Mouse (Mus musculus) ES-Bruce4 (cell line): ENCODE results near the gene Atxn7l1.

Experiments
- CTCF ChIP-seq: IDR thresholded peaks from one replicate; pipeline ENCODE4 v1.8.1; 2011; ENCODE audit warnings: low read depth, low read length
- EP300 ChIP-seq: IDR thresholded peaks from 2 replicates; pipeline ENCODE4 v1.6.1; 2011; ENCODE audit warnings: low read depth, low read length; ENCODE audit not compliant: insufficient read depth
- POLR2A ChIP-seq: IDR thresholded peaks from one replicate; pipeline ENCODE4 v1.8.1; 2011; ENCODE audit warnings: low read length; ENCODE audit not compliant: insufficient read depth

- TF ChIP-seq CTCF (no peak), POLR2A (no peak), EP300 (no peak)
Measured at GRCm38 (mm10) chr12:33167545-33167944, 20.1 kb downstream of the Atxn7l1 start.
